Mouse (Mus musculus) lung, embryonic 14.5 days (tissue): ENCODE results near the gene Ttll13. TPM values are rescaled to one million over a fixed set of nuclear protein-coding genes. Genes with fewer than 3 reads are reported as not detected.

Source experiments
- ATAC-seq: fragments of 200-750 bp; cut with Nextera tagmentation; 2 replicates; pipeline ENCODE4 v1.8.0; 2017; ENCODE audit warnings: mild to moderate bottlenecking, moderate TSS enrichment, moderate library complexity; ENCODE audit not compliant: insufficient read depth
- DNase-seq: peaks from one replicate; pipeline ENCODE4 v3.0.0-alpha.2; 2015
- H3K27ac ChIP-seq: fragments of 300-500 bp; sonication (generic); 2 replicates; pipeline ENCODE4 v1.5.1; 2014; ENCODE audit warnings: low read depth, mild to moderate bottlenecking, moderate library complexity
- H3K27me3 ChIP-seq: fragments of 300-500 bp; sonication (generic); 2 replicates; pipeline ENCODE4 v1.6.1; 2014; ENCODE audit warnings: low read length, control low read depth; ENCODE audit not compliant: insufficient read depth
- H3K36me3 ChIP-seq: fragments of 300-500 bp; sonication (generic); 2 replicates; pipeline ENCODE4 v1.6.1; 2014; ENCODE audit warnings: control low read depth; ENCODE audit not compliant: insufficient read depth
- H3K4me1 ChIP-seq: fragments of 300-500 bp; sonication (generic); 2 replicates; pipeline ENCODE4 v1.6.1; 2014; ENCODE audit warnings: antibody characterized with exemption, control low read depth; ENCODE audit not compliant: insufficient read depth
- H3K4me2 ChIP-seq: fragments of 300-500 bp; sonication (generic); 2 replicates; pipeline ENCODE4 v1.6.1; 2014; ENCODE audit warnings: mild to moderate bottlenecking
- H3K4me3 ChIP-seq: fragments of 300-500 bp; sonication (generic); 2 replicates; pipeline ENCODE4 v1.5.1; 2014; ENCODE audit warnings: low read depth, low read length
- H3K9ac ChIP-seq: fragments of 300-500 bp; sonication (generic); 2 replicates; pipeline ENCODE4 v1.6.1; 2014
- H3K9me3 ChIP-seq: fragments of 300-500 bp; sonication (generic); 2 replicates; pipeline ENCODE4 v1.6.1; 2016; ENCODE audit warnings: low read depth, low read length, control low read depth
- CTCF ChIP-seq: IDR thresholded peaks from 2 replicates; pipeline ENCODE4 v1.5.1; 2016; ENCODE audit warnings: antibody characterized with exemption, low read depth
- WGBS: fragments of 180-500 bp; shearing (Covaris S2); extraction: QIAGEN DNeasy Blood & Tissue Kit; methylation state at CpG from one replicate; pipeline ENCODE4 v1.1.7; 2014; 5-methylcytosine and 5-hydroxymethylcytosine counted together
- polyA plus RNA-seq: library from polyadenylated mRNA; unstranded; fragments of >200 nt; fragmentation: Nextera tagmentation; extraction: Ambion mirVana; gene quantifications from 2 replicates; pipeline ENCODE4 v1.2.1, GENCODE M21; 2014

Gene Ttll13
- polyA plus RNA-seq, 1 experiment from 2014 or later: 0.71 TPM

DNA sequence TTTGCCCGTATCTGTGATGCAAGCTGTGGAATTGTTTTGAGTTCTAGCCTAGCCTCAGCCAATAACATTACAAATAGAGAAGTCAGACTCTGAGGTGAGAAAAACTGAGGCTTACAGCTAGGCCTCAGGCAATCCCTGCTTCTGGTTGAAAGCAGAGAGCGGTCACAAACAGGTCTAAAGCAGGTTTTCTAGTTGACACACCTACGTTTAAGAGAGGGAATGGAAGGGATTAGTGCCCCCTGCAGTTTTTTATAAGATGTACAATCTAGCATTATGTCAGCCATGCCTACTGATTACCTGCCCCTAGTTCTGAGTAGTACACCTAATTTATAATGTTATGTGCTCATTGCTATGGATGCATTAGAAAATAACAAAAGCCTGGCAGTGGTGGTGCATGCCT, 61.6 kb downstream of the Ttll13 start:
- Histone ChIP-seq H3K36me3 (peaks cover 100% of the 10 kb centered on the region), H3K9me3 (no peaks in the 10 kb centered on the region), H3K4me2 (no peak overlapping the region), H3K4me3 (no peak overlapping the region), H3K4me1 (no peaks in the 10 kb centered on the region), H3K27ac (no peak overlapping the region), H3K27me3 (no peaks in the 10 kb centered on the region), H3K9ac (no peak overlapping the region)
- DNase-seq (no peak), ATAC-seq (no peak)
- 77% methylated on average over 3 of the region's 3 CpGs for WGBS
- no peak for TF ChIP-seq CTCF

Other genes with a start within 250 kb of the Ttll13 start
- gene Zfp710, start 221.6 kb upstream of the Ttll13 start, polyA plus RNA-seq: 15.8 and 17.7 TPM in 2 replicates
- 629 and 635 TPM in 2 replicates for gene Idh2, start 131.0 kb upstream of the Ttll13 start, polyA plus RNA-seq
- 11.9 and 12.8 TPM in 2 replicates for gene Sema4b, start 59.5 kb upstream of the Ttll13 start, polyA plus RNA-seq
- 66.4 and 67.4 TPM in 2 replicates for gene Cib1, start 13.6 kb upstream of the Ttll13 start, polyA plus RNA-seq
- 3.9 and 4.0 TPM in 2 replicates for gene Gdpgp1, start 13.5 kb upstream of the Ttll13 start, polyA plus RNA-seq
- 40.1 and 41.0 TPM in 2 replicates for gene Ngrn, start 14.8 kb downstream of the Ttll13 start, polyA plus RNA-seq
- 11.6 and 12.1 TPM in 2 replicates for gene Vps33b, start 23.3 kb downstream of the Ttll13 start, polyA plus RNA-seq
- gene Prc1, start 48.1 kb downstream of the Ttll13 start, polyA plus RNA-seq: 205 and 206 TPM in 2 replicates
- gene Rccd1, start 78.1 kb downstream of the Ttll13 start, polyA plus RNA-seq: 11.0 and 12.0 TPM in 2 replicates
- gene Unc45a, start 94.6 kb downstream of the Ttll13 start, polyA plus RNA-seq: 34.3 and 35.3 TPM in 2 replicates
- 17.2 and 17.9 TPM in 2 replicates for gene Hddc3, start 96.7 kb downstream of the Ttll13 start, polyA plus RNA-seq
- gene Man2a2, start 125.0 kb downstream of the Ttll13 start, polyA plus RNA-seq: 20.1 and 23.9 TPM in 2 replicates
- gene Fes, start 141.6 kb downstream of the Ttll13 start, polyA plus RNA-seq: 10.1 and 12.0 TPM in 2 replicates
- gene Furin, start 159.1 kb downstream of the Ttll13 start, polyA plus RNA-seq: 18.0 and 19.4 TPM in 2 replicates